Mouse (Mus musculus): ENCODE measurements around the gene Stx8. TPM values are rescaled to one million over a fixed set of nuclear protein-coding genes. Genes with fewer than 3 reads are reported as not detected.

Gene Stx8
- polyA plus RNA-seq, 1 experiment from 2014 or later = 62.5 TPM

DNA sequence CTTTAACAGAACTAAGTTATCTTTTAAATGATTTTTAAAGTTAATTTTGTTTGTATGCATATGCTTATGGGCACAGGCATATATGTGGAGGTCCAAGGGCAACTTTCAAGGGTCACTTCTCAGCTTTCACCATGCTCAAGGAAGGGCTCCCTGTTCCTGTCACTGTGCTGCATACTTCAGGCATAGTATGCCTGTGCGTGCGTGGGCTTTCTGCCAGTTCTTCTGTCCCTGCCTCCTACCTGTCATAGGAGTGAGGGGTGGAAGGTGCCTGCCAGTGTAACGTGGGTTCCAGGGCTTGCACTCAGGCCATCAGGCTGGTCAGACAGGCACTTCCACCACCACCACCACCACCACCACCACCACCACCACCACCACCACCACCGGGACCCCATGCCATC lies 206.7 kb downstream of the Stx8 start:
- no peak overlapping the region for H3K9ac ChIP-seq (ENCODE audit: low read length)
- no peak for ATAC-seq (ENCODE audit: insufficient number of reproducible peaks, insufficient read depth, low FRiP score, low read depth)
- peaks cover 7 to 17% of the 10 kb centered on the region in 2 experiments for H3K4me1 ChIP-seq (ENCODE audit: control insufficient read depth in 2 of 2, insufficient read depth in 2 of 2, low read length in 2 of 2)
- no peaks in the 10 kb centered on the region for H3K27me3 ChIP-seq (ENCODE audit: control insufficient read depth, insufficient read depth, low read length)
- H3K4me2 ChIP-seq (ENCODE audit: low read length) = no peak overlapping the region
- WGBS = 43% methylated on average over 4 of the region's 4 CpGs
- H3K9me3 ChIP-seq (ENCODE audit: control insufficient read depth, low read length) = no peaks in the 10 kb centered on the region
- no peaks in the 10 kb centered on the region for H3K36me3 ChIP-seq (ENCODE audit: control insufficient read depth, insufficient read depth, low read length)
- no peak overlapping the region for H3K4me3 ChIP-seq (ENCODE audit: control insufficient read depth in 1 of 2, insufficient read depth in 1 of 2, low read depth in 1 of 2, low read length in 2 of 2)
- 0 out of 4 replicates have a peak overlapping the region, but pooled peaks of 1 of the 2 experiments have one; percentile 7 for H3K27ac ChIP-seq (replicated peaks in 1 of 2; ENCODE audit: control insufficient read depth in 1 of 2, insufficient read depth in 1 of 2, low read depth in 2 of 2, low read length in 2 of 2)

DNA sequence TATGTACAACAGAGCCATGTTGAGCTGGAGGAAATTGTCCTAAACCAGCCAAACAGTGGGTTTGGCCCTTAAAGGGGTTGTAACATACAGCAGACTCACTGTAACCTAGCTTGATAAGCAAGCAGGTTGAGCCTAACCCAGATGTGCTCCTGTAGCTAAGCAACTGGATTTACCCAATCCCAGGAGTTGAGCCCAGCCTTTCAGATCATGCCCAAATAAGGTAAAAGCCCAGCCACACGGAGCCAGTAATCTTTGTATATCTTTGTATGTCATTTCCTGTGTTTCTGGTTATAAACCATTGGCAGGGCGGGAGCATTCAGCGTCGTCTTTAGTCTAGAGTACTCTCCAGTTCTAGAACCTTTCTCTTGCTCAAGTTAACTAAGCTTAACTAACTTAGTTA lies 210.6 kb downstream of the Stx8 start:
- Histone ChIP-seq H3K4me2 (ENCODE audit: low read length) (no peak overlapping the region), H3K9ac (ENCODE audit: low read length) (no peak overlapping the region), H3K4me3 (ENCODE audit: control insufficient read depth in 1 of 2, insufficient read depth in 1 of 2, low read depth in 1 of 2, low read length in 2 of 2) (no peak overlapping the region), H3K27me3 (ENCODE audit: control insufficient read depth, insufficient read depth, low read length) (no peaks in the 10 kb centered on the region), H3K9me3 (ENCODE audit: control insufficient read depth, low read length) (no peaks in the 10 kb centered on the region), H3K27ac (replicated peaks in 1 of 2; ENCODE audit: control insufficient read depth in 1 of 2, insufficient read depth in 1 of 2, low read depth in 2 of 2, low read length in 2 of 2) (no peak overlapping the region), H3K4me1 (ENCODE audit: control insufficient read depth in 2 of 2, insufficient read depth in 2 of 2, low read length in 2 of 2) (peaks cover 9 to 17% of the 10 kb centered on the region in 2 experiments), H3K36me3 (ENCODE audit: control insufficient read depth, insufficient read depth, low read length) (no peaks in the 10 kb centered on the region)
- no peak for ATAC-seq (ENCODE audit: insufficient number of reproducible peaks, insufficient read depth, low FRiP score, low read depth)
- WGBS = 44% methylated on average over 4 of the region's 4 CpGs

DNA sequence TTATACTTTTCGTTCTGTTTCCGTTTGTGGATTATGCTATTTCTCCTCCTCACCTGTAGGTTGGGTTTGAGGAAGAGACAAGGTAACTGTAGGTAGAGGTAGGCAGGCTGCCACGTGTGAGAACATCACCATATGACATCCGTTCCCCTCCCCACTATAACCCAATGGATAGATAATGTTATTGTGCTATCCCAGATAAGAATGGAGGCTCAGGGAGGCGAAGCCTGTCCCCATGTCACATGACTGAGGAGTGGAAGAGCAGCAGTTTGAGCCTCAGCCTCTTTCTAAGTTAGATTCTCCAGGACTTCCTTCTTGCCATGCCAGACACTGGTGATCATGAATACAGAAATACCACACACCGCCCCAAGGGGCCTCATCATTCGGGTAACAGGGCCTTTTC lies 211.4 kb downstream of the Stx8 start:
- no peak overlapping the region for H3K4me3 ChIP-seq (ENCODE audit: control insufficient read depth in 1 of 2, insufficient read depth in 1 of 2, low read depth in 1 of 2, low read length in 2 of 2)
- no peak overlapping the region for H3K4me2 ChIP-seq (ENCODE audit: low read length)
- no peaks in the 10 kb centered on the region for H3K9me3 ChIP-seq (ENCODE audit: control insufficient read depth, low read length)
- H3K9ac ChIP-seq (ENCODE audit: low read length) = no peak overlapping the region
- 74% methylated on average over 7 of the region's 7 CpGs for WGBS
- peaks cover 4 to 12% of the 10 kb centered on the region in 2 experiments for H3K4me1 ChIP-seq (ENCODE audit: control insufficient read depth in 2 of 2, insufficient read depth in 2 of 2, low read length in 2 of 2)
- H3K27me3 ChIP-seq (ENCODE audit: control insufficient read depth, insufficient read depth, low read length) = no peaks in the 10 kb centered on the region
- no peak overlapping the region for H3K27ac ChIP-seq (replicated peaks in 1 of 2; ENCODE audit: control insufficient read depth in 1 of 2, insufficient read depth in 1 of 2, low read depth in 2 of 2, low read length in 2 of 2)
- no peaks in the 10 kb centered on the region for H3K36me3 ChIP-seq (ENCODE audit: control insufficient read depth, insufficient read depth, low read length)
- ATAC-seq (ENCODE audit: insufficient number of reproducible peaks, insufficient read depth, low FRiP score, low read depth) = no peak

DNA sequence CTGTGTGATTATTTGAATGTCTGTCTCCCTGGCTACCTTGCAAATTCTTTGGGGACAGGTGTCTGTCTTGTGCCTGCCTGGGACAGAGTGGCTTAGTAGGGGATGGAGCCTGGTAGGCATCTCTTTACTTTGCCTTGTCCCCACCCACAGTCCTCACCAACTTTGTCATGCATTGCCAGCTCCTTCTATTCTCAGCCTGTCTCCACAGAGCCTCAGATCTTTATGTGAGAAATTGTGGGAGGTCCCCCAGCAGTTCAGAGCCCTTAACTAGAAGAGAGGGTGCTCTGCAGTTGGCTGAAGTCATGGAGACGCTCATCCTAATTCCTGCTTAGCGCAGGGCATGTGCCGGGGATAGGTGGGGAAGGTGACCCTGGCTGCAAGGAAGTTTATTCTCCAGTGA lies 219.7 kb downstream of the Stx8 start:
- no peaks in the 10 kb centered on the region for H3K36me3 ChIP-seq (ENCODE audit: control insufficient read depth, insufficient read depth, low read length)
- no peak overlapping the region for H3K4me2 ChIP-seq (ENCODE audit: low read length)

DNA sequence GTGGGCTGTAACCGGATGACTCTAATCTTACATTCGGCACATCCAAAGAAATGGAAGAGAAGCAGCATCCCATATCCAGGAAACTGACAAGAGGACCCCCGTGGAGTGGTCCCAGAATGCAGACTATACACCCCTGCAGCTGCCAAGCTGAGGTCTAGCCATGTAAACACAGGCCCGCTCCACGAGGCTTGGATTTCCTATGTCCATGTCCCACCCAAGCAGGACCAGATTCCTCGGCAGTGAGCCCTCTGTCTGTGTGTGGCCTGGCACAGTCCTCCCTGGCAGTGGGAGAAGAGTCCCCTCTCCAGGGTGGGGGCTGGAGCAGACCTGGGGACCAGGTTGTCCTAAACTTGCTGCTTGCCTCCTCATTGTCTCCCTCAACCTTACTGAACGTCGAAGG lies 221.2 kb downstream of the Stx8 start:
- no peak for ATAC-seq (ENCODE audit: insufficient number of reproducible peaks, insufficient read depth, low FRiP score, low read depth)
- WGBS = 81% methylated on average over 8 of the region's 8 CpGs
- H3K4me2 ChIP-seq (ENCODE audit: low read length) = no peak overlapping the region
- H3K4me1 ChIP-seq (ENCODE audit: control insufficient read depth in 2 of 2, insufficient read depth in 2 of 2, low read length in 2 of 2) = peaks cover 8 to 11% of the 10 kb centered on the region in 2 experiments
- no peaks in the 10 kb centered on the region for H3K9me3 ChIP-seq (ENCODE audit: control insufficient read depth, low read length)
- no peak overlapping the region for H3K27ac ChIP-seq (replicated peaks in 1 of 2; ENCODE audit: control insufficient read depth in 1 of 2, insufficient read depth in 1 of 2, low read depth in 2 of 2, low read length in 2 of 2)
- H3K9ac ChIP-seq (ENCODE audit: low read length) = no peak overlapping the region
- H3K27me3 ChIP-seq (ENCODE audit: control insufficient read depth, insufficient read depth, low read length) = no peaks in the 10 kb centered on the region
- H3K4me3 ChIP-seq (ENCODE audit: control insufficient read depth in 1 of 2, insufficient read depth in 1 of 2, low read depth in 1 of 2, low read length in 2 of 2) = no peak overlapping the region
- no peaks in the 10 kb centered on the region for H3K36me3 ChIP-seq (ENCODE audit: control insufficient read depth, insufficient read depth, low read length)

More for the DNA sequence above, 219.7 kb downstream of the Stx8 start:
- Histone ChIP-seq H3K27ac (replicated peaks in 1 of 2; ENCODE audit: control insufficient read depth in 1 of 2, insufficient read depth in 1 of 2, low read depth in 2 of 2, low read length in 2 of 2) (no peak overlapping the region), H3K27me3 (ENCODE audit: control insufficient read depth, insufficient read depth, low read length) (no peaks in the 10 kb centered on the region), H3K9ac (ENCODE audit: low read length) (no peak overlapping the region), H3K9me3 (ENCODE audit: control insufficient read depth, low read length) (no peaks in the 10 kb centered on the region), H3K4me3 (ENCODE audit: control insufficient read depth in 1 of 2, insufficient read depth in 1 of 2, low read depth in 1 of 2, low read length in 2 of 2) (no peak overlapping the region), H3K4me1 (ENCODE audit: control insufficient read depth in 2 of 2, insufficient read depth in 2 of 2, low read length in 2 of 2) (peaks cover 8 to 11% of the 10 kb centered on the region in 2 experiments)
- no peak for ATAC-seq (ENCODE audit: insufficient number of reproducible peaks, insufficient read depth, low FRiP score, low read depth)
- 88% methylated on average over 3 of the region's 3 CpGs for WGBS

DNA sequence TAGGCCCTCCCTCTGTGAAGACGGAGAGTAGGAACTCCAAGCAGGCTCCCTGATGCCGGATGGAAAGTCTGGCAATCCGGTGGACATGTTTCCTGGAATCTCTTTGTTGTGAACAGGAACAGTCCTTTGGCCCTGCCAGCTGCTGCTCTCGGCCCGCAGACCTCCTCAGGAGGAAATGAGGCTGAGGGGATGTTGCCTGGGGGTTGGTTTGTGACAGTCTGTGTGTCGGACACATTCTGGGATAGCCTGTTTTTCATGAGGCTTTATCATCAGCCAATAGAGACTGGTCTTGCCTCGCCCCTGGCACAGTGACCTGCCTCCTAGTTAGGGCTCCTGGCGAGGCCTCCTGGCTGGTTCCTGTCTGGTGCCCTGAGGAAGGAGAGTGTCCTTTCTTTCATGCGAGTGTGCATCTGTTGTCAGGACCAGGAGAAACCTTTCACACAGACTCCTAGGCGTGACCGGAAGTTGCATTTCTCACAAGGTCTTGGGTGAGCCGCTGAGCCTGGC lies 222.8 kb downstream of the Stx8 start:
- Histone ChIP-seq H3K27me3 (ENCODE audit: control insufficient read depth, insufficient read depth, low read length) (no peaks in the 10 kb centered on the region), H3K27ac (replicated peaks in 1 of 2; ENCODE audit: control insufficient read depth in 1 of 2, insufficient read depth in 1 of 2, low read depth in 2 of 2, low read length in 2 of 2) (peak overlapping the region; percentile 67 to 75), H3K4me1 (ENCODE audit: control insufficient read depth in 2 of 2, insufficient read depth in 2 of 2, low read length in 2 of 2) (peaks cover 14 to 15% of the 10 kb centered on the region in 2 experiments), H3K9me3 (ENCODE audit: control insufficient read depth, low read length) (no peaks in the 10 kb centered on the region), H3K9ac (ENCODE audit: low read length) (no peak overlapping the region), H3K4me2 (ENCODE audit: low read length) (no peak overlapping the region), H3K36me3 (ENCODE audit: control insufficient read depth, insufficient read depth, low read length) (no peaks in the 10 kb centered on the region), H3K4me3 (ENCODE audit: control insufficient read depth in 1 of 2, insufficient read depth in 1 of 2, low read depth in 1 of 2, low read length in 2 of 2) (no peak overlapping the region)
- 61% methylated on average over 12 of the region's 12 CpGs for WGBS
- peak; percentile 55; the same call in 1 of the 2 replicates for ATAC-seq (ENCODE audit: insufficient number of reproducible peaks, insufficient read depth, low FRiP score, low read depth)

DNA sequence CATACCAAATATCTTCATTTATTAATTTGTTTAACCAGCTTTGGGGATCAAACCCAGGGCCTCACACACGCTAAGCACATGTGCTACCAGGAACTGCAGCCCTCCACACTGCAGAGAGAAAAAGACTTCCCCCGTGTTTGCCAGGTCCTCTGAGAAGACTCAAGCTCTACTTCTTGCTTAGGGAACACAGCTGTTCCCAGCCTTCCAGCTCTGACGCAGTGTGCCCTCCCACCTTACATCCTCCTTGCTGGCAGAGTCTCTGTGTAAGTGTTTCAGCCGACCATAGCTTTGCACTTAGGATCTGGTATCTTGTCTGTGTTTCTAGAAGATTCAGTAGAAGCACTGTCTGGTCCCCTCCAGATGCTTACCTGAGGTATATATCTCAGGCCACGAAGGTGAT lies 224.9 kb downstream of the Stx8 start:
- Histone ChIP-seq H3K4me3 (ENCODE audit: control insufficient read depth in 1 of 2, insufficient read depth in 1 of 2, low read depth in 1 of 2, low read length in 2 of 2) (no peak overlapping the region), H3K9ac (ENCODE audit: low read length) (no peak overlapping the region), H3K9me3 (ENCODE audit: control insufficient read depth, low read length) (no peaks in the 10 kb centered on the region), H3K27me3 (ENCODE audit: control insufficient read depth, insufficient read depth, low read length) (no peaks in the 10 kb centered on the region), H3K4me1 (ENCODE audit: control insufficient read depth in 2 of 2, insufficient read depth in 2 of 2, low read length in 2 of 2) (peaks cover 31 to 32% of the 10 kb centered on the region in 2 experiments), H3K36me3 (ENCODE audit: control insufficient read depth, insufficient read depth, low read length) (no peaks in the 10 kb centered on the region), H3K27ac (replicated peaks in 1 of 2; ENCODE audit: control insufficient read depth in 1 of 2, insufficient read depth in 1 of 2, low read depth in 2 of 2, low read length in 2 of 2) (no peak overlapping the region), H3K4me2 (ENCODE audit: low read length) (no peak overlapping the region)
- ATAC-seq (ENCODE audit: insufficient number of reproducible peaks, insufficient read depth, low FRiP score, low read depth) = no peak
- WGBS = 80% methylated on average over 5 of the region's 5 CpGs

DNA sequence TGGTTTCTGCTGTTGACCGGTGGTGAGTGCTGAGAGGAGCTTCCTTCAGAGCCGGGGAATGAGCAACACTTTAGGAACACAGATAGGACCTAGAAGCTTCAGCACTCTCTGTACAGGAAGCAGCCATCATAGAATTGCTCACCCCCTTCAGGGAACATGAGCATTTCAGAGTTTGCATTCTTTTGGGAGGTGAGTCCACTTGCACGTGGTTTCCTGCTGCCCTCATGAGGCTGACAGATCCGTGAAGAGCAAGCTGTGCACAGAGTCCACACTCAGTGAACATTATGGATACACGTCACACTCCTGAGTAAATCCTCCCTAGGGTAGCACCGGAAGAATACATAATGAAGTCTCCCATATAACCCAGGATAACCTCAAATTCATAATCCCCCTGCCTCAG lies 229.2 kb downstream of the Stx8 start:
- Histone ChIP-seq H3K4me3 (ENCODE audit: control insufficient read depth in 1 of 2, insufficient read depth in 1 of 2, low read depth in 1 of 2, low read length in 2 of 2) (no peak overlapping the region), H3K27me3 (ENCODE audit: control insufficient read depth, insufficient read depth, low read length) (no peaks in the 10 kb centered on the region), H3K4me2 (ENCODE audit: low read length) (no peak overlapping the region), H3K9ac (ENCODE audit: low read length) (no peak overlapping the region), H3K27ac (replicated peaks in 1 of 2; ENCODE audit: control insufficient read depth in 1 of 2, insufficient read depth in 1 of 2, low read depth in 2 of 2, low read length in 2 of 2) (0 out of 4 replicates have a peak overlapping the region, but pooled peaks of 1 of the 2 experiments have one; percentile 2), H3K4me1 (ENCODE audit: control insufficient read depth in 2 of 2, insufficient read depth in 2 of 2, low read length in 2 of 2) (peaks cover 28 to 37% of the 10 kb centered on the region in 2 experiments), H3K9me3 (ENCODE audit: control insufficient read depth, low read length) (no peaks in the 10 kb centered on the region), H3K36me3 (ENCODE audit: control insufficient read depth, insufficient read depth, low read length) (no peaks in the 10 kb centered on the region)
- WGBS = 35% methylated on average over 6 of the region's 6 CpGs
- no peak for ATAC-seq (ENCODE audit: insufficient number of reproducible peaks, insufficient read depth, low FRiP score, low read depth)
